ENCODE assay signal across 16 mouse cellular contexts in the genomic region with DNA sequence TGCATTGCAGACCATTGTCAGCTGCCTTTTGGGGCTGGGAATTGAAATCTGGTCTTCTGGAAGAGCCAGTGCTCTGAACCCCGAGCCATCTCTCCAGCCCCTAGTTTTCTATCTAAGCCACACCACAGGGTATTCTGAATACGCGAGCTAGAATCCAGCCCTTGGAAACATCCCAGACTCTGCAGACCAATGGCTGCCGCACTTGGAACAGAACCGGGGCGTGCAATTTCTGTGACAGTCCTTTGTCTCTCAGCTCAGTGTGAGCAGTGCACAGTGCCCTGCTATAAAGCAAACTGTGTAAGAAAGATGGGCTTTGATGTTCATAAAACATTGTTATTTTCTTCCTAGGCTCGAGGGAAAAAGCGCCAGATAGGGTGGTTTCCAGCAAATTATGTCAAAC.
DNase-seq lines count a peak whose midpoint lies in the region; ATAC-seq and TF ChIP-seq lines count a peak whose summit lies in the region.
"Had no signal": no experiment of that assay in that cellular context is flagged by ENCODE, and none has a peak within 500 bp of the region (broad histone marks: within the 10 kb centered on the region; RNA-seq: fewer than 3 reads in every experiment).

No protein-coding gene starts in this region.

- H3K27ac ChIP-seq in layer of hippocampus, adult 2 months, result peak overlapping the region; percentile 24; the same call in 1 of the 2 replicates
- peak overlapping the region; percentile 50 for H3K27ac ChIP-seq in midbrain, embryonic 15.5 days
- H3K27ac ChIP-seq: heart, embryonic 13.5 days; liver, embryonic 14.5 days; stomach, embryonic 15.5 days had no signal

- ATAC-seq in midbrain, embryonic 15.5 days (replicated peaks), result peak; percentile 74; the same call in 1 of the 2 replicates
- no peak for ATAC-seq in erythroid progenitor cell, adult 5-6 weeks (replicated peaks; ENCODE audit: low FRiP score, poor library complexity, severe bottlenecking)

- peaks cover 29% of the 10 kb centered on the region for H3K36me3 ChIP-seq in midbrain, embryonic 15.5 days (replicated peaks)

- no peak overlapping the region for H3K4me3 ChIP-seq in layer of hippocampus, adult 2 months
- no peak overlapping the region for H3K4me3 ChIP-seq in midbrain, embryonic 15.5 days
- H3K4me3 ChIP-seq: heart, embryonic 13.5 days; stomach, embryonic 15.5 days had no signal

- H3K9ac ChIP-seq in midbrain, embryonic 15.5 days, result no peak overlapping the region
- H3K9ac ChIP-seq: heart, embryonic 13.5 days; liver, embryonic 14.5 days; stomach, embryonic 15.5 days had no signal

- no peak for TF ChIP-seq CTCF in layer of hippocampus, adult 2 months (conservative IDR thresholded peaks at IDR 0.05)

- WGBS in midbrain, embryonic 15.5 days, result 65% methylated on average over 8 of the region's 8 CpGs

- no peaks in the 10 kb centered on the region for H3K27me3 ChIP-seq in midbrain, embryonic 15.5 days (replicated peaks)
- H3K27me3 ChIP-seq: heart, embryonic 13.5 days; stomach, embryonic 15.5 days had no signal

- no peak overlapping the region for H3K4me2 ChIP-seq in midbrain, embryonic 15.5 days
- H3K4me2 ChIP-seq: heart, embryonic 13.5 days; stomach, embryonic 15.5 days had no signal

- no peaks in the 10 kb centered on the region for H3K9me3 ChIP-seq in midbrain, embryonic 15.5 days
- H3K9me3 ChIP-seq: heart, embryonic 13.5 days; stomach, embryonic 15.5 days had no signal

- H3K4me1 ChIP-seq in midbrain, embryonic 15.5 days, result no peaks in the 10 kb centered on the region
- H3K4me1 ChIP-seq: stomach, embryonic 15.5 days had no signal

- peak; percentile 37 for DNase-seq in cerebellum, adult 11-12 months
- DNase-seq in cerebellum, adult 11 months, result no peak
- DNase-seq in layer of hippocampus, adult 2 months (ENCODE audit: low spot score in 2 of 2), result no peak
- no peak for DNase-seq in layer of hippocampus, adult 18-20 months (ENCODE audit: low spot score in 2 of 2)
- DNase-seq in cerebellum, postnatal 25 days, result peak; percentile 57 to 67
- DNase-seq in spleen, postnatal 4 days (ENCODE audit: low spot score in 2 of 2), result no peak
- DNase-seq: adrenal gland, postnatal 14 days; heart, postnatal 4 days; kidney, adult 18-20 months; kidney, postnatal 36 days; lung, postnatal 10 days had no signal

Comparison
In these comparisons a context has a peak if more than half of its experiments do, and no peak if none do; other contexts are left out.
1. DNase-seq: peak in cerebellum, adult 11-12 months (single experiment) and cerebellum, postnatal 25 days (2 of 2); none in cerebellum, adult 11 months (single experiment), layer of hippocampus, adult 2 months (0 of 2), layer of hippocampus, adult 18-20 months (0 of 2) and spleen, postnatal 4 days (0 of 2).